Mouse (Mus musculus): ENCODE measurements around the gene Fam160a1. TPM values are rescaled to one million over a fixed set of nuclear protein-coding genes. Genes with fewer than 3 reads are reported as not detected.

Gene Fam160a1
- polyA plus RNA-seq, 1 experiment from 2014 or later = 0.60 TPM

GRCm38 (mm10) chr3:85854143-85854542, 37.1 kb upstream of the Fam160a1 start:
- WGBS = 84% methylated on average over 6 of the region's 6 CpGs
- Histone ChIP-seq H3K4me1 (replicated peaks; ENCODE audit: control insufficient read depth, insufficient read depth, low read length) (peaks cover 11% of the 10 kb centered on the region), H3K4me2 (no peak overlapping the region), H3K27ac (ENCODE audit: low read depth, low read length) (no peak overlapping the region), H3K36me3 (ENCODE audit: control insufficient read depth, insufficient read depth, low read length) (no peaks in the 10 kb centered on the region), H3K27me3 (replicated peaks; ENCODE audit: control insufficient read depth, insufficient read depth, low read length) (no peaks in the 10 kb centered on the region), H3K4me3 (ENCODE audit: low read depth, low read length) (no peak overlapping the region), H3K9ac (ENCODE audit: low read depth, low read length) (no peak overlapping the region), H3K9me3 (ENCODE audit: control insufficient read depth, low read length) (no peaks in the 10 kb centered on the region)
- ATAC-seq (replicated peaks; ENCODE audit: low FRiP score) (no peak), DNase-seq (ENCODE audit: low spot score) (no peak)

GRCm38 (mm10) chr3:85853715-85854114, 36.6 kb upstream of the Fam160a1 start:
- H3K4me1 ChIP-seq (replicated peaks; ENCODE audit: control insufficient read depth, insufficient read depth, low read length) = peaks cover 11% of the 10 kb centered on the region
- H3K9ac ChIP-seq (ENCODE audit: low read depth, low read length) = no peak overlapping the region
- H3K27me3 ChIP-seq (replicated peaks; ENCODE audit: control insufficient read depth, insufficient read depth, low read length) = no peaks in the 10 kb centered on the region
- no peaks in the 10 kb centered on the region for H3K9me3 ChIP-seq (ENCODE audit: control insufficient read depth, low read length)
- H3K27ac ChIP-seq (ENCODE audit: low read depth, low read length) = no peak overlapping the region
- H3K4me2 ChIP-seq = no peak overlapping the region
- no peak for ATAC-seq (replicated peaks; ENCODE audit: low FRiP score)
- DNase-seq (ENCODE audit: low spot score) = no peak
- 88% methylated on average over 4 of the region's 4 CpGs for WGBS
- no peaks in the 10 kb centered on the region for H3K36me3 ChIP-seq (ENCODE audit: control insufficient read depth, insufficient read depth, low read length)
- no peak overlapping the region for H3K4me3 ChIP-seq (ENCODE audit: low read depth, low read length)

GRCm38 (mm10) chr3:85850079-85850478, 33.0 kb upstream of the Fam160a1 start:
- Histone ChIP-seq H3K4me1 (replicated peaks; ENCODE audit: control insufficient read depth, insufficient read depth, low read length) (no peaks in the 10 kb centered on the region), H3K27ac (ENCODE audit: low read depth, low read length) (no peak overlapping the region), H3K4me2 (no peak overlapping the region), H3K9ac (ENCODE audit: low read depth, low read length) (no peak overlapping the region), H3K36me3 (ENCODE audit: control insufficient read depth, insufficient read depth, low read length) (no peaks in the 10 kb centered on the region), H3K4me3 (ENCODE audit: low read depth, low read length) (no peak overlapping the region), H3K9me3 (ENCODE audit: control insufficient read depth, low read length) (no peaks in the 10 kb centered on the region), H3K27me3 (replicated peaks; ENCODE audit: control insufficient read depth, insufficient read depth, low read length) (no peaks in the 10 kb centered on the region)
- no peak for ATAC-seq (replicated peaks; ENCODE audit: low FRiP score)
- DNase-seq (ENCODE audit: low spot score) = no peak
- WGBS = 82% methylated on average over 1 of the region's 1 CpGs

GRCm38 (mm10) chr3:85846316-85846715, 29.2 kb upstream of the Fam160a1 start:
- Histone ChIP-seq H3K4me3 (ENCODE audit: low read depth, low read length) (no peak overlapping the region), H3K4me2 (no peak overlapping the region), H3K9ac (ENCODE audit: low read depth, low read length) (no peak overlapping the region), H3K27me3 (replicated peaks; ENCODE audit: control insufficient read depth, insufficient read depth, low read length) (no peaks in the 10 kb centered on the region), H3K9me3 (ENCODE audit: control insufficient read depth, low read length) (no peaks in the 10 kb centered on the region), H3K27ac (ENCODE audit: low read depth, low read length) (no peak overlapping the region), H3K4me1 (replicated peaks; ENCODE audit: control insufficient read depth, insufficient read depth, low read length) (no peaks in the 10 kb centered on the region; the same call in 1 of the 2 replicates), H3K36me3 (ENCODE audit: control insufficient read depth, insufficient read depth, low read length) (no peaks in the 10 kb centered on the region)
- ATAC-seq (replicated peaks; ENCODE audit: low FRiP score) (no peak), DNase-seq (ENCODE audit: low spot score) (no peak)
- 92% methylated on average over 1 of the region's 1 CpGs for WGBS

GRCm38 (mm10) chr3:85845341-85845740, 28.2 kb upstream of the Fam160a1 start:
- Histone ChIP-seq H3K9ac (ENCODE audit: low read depth, low read length) (no peak overlapping the region), H3K4me1 (replicated peaks; ENCODE audit: control insufficient read depth, insufficient read depth, low read length) (no peaks in the 10 kb centered on the region; the same call in 1 of the 2 replicates), H3K27ac (ENCODE audit: low read depth, low read length) (no peak overlapping the region), H3K4me2 (no peak overlapping the region), H3K27me3 (replicated peaks; ENCODE audit: control insufficient read depth, insufficient read depth, low read length) (no peaks in the 10 kb centered on the region), H3K36me3 (ENCODE audit: control insufficient read depth, insufficient read depth, low read length) (no peaks in the 10 kb centered on the region), H3K9me3 (ENCODE audit: control insufficient read depth, low read length) (no peaks in the 10 kb centered on the region), H3K4me3 (ENCODE audit: low read depth, low read length) (no peak overlapping the region)
- ATAC-seq (replicated peaks; ENCODE audit: low FRiP score) (no peak), DNase-seq (ENCODE audit: low spot score) (no peak)
- 75% methylated on average over 6 of the region's 6 CpGs for WGBS

GRCm38 (mm10) chr3:85842881-85843218, 25.8 kb upstream of the Fam160a1 start:
- Histone ChIP-seq H3K9me3 (ENCODE audit: control insufficient read depth, low read length) (no peaks in the 10 kb centered on the region), H3K4me1 (replicated peaks; ENCODE audit: control insufficient read depth, insufficient read depth, low read length) (peaks cover 4% of the 10 kb centered on the region), H3K36me3 (ENCODE audit: control insufficient read depth, insufficient read depth, low read length) (no peaks in the 10 kb centered on the region), H3K27ac (ENCODE audit: low read depth, low read length) (no peak overlapping the region), H3K27me3 (replicated peaks; ENCODE audit: control insufficient read depth, insufficient read depth, low read length) (no peaks in the 10 kb centered on the region), H3K9ac (ENCODE audit: low read depth, low read length) (no peak overlapping the region), H3K4me3 (ENCODE audit: low read depth, low read length) (no peak overlapping the region), H3K4me2 (no peak overlapping the region)
- DNase-seq (ENCODE audit: low spot score) (no peak), ATAC-seq (replicated peaks; ENCODE audit: low FRiP score) (no peak)

- H3K4me2 ChIP-seq = no peak overlapping the region
- no peaks in the 10 kb centered on the region for H3K27me3 ChIP-seq (replicated peaks; ENCODE audit: control insufficient read depth, insufficient read depth, low read length)
- H3K9me3 ChIP-seq (ENCODE audit: control insufficient read depth, low read length) = no peaks in the 10 kb centered on the region
- DNase-seq (ENCODE audit: low spot score) (no peak), ATAC-seq (replicated peaks; ENCODE audit: low FRiP score) (no peak)
- no peaks in the 10 kb centered on the region for H3K36me3 ChIP-seq (ENCODE audit: control insufficient read depth, insufficient read depth, low read length)
- no peak overlapping the region for H3K4me3 ChIP-seq (ENCODE audit: low read depth, low read length)
- H3K27ac ChIP-seq (ENCODE audit: low read depth, low read length) = no peak overlapping the region
- 51% methylated on average over 9 of the region's 9 CpGs for WGBS
- no peak overlapping the region for H3K9ac ChIP-seq (ENCODE audit: low read depth, low read length)
- peaks cover 4% of the 10 kb centered on the region for H3K4me1 ChIP-seq (replicated peaks; ENCODE audit: control insufficient read depth, insufficient read depth, low read length)
These were observed 25.2 kb upstream of the Fam160a1 start for GRCm38 (mm10) chr3:85842177-85842880.

GRCm38 (mm10) chr3:85841454-85842176, 24.5 kb upstream of the Fam160a1 start:
- Histone ChIP-seq H3K36me3 (ENCODE audit: control insufficient read depth, insufficient read depth, low read length) (no peaks in the 10 kb centered on the region), H3K9ac (ENCODE audit: low read depth, low read length) (no peak overlapping the region), H3K27ac (ENCODE audit: low read depth, low read length) (no peak overlapping the region), H3K4me2 (no peak overlapping the region), H3K4me1 (replicated peaks; ENCODE audit: control insufficient read depth, insufficient read depth, low read length) (peaks cover 4% of the 10 kb centered on the region), H3K4me3 (ENCODE audit: low read depth, low read length) (no peak overlapping the region), H3K9me3 (ENCODE audit: control insufficient read depth, low read length) (no peaks in the 10 kb centered on the region), H3K27me3 (replicated peaks; ENCODE audit: control insufficient read depth, insufficient read depth, low read length) (no peaks in the 10 kb centered on the region)
- ATAC-seq (replicated peaks; ENCODE audit: low FRiP score) (no peak), DNase-seq (ENCODE audit: low spot score) (no peak)
- 43% methylated on average over 2 of the region's 2 CpGs for WGBS

- ATAC-seq (replicated peaks; ENCODE audit: low FRiP score) (no peak), DNase-seq (ENCODE audit: low spot score) (no peak)
- Histone ChIP-seq H3K36me3 (ENCODE audit: control insufficient read depth, insufficient read depth, low read length) (no peaks in the 10 kb centered on the region), H3K27ac (ENCODE audit: low read depth, low read length) (no peak overlapping the region), H3K27me3 (replicated peaks; ENCODE audit: control insufficient read depth, insufficient read depth, low read length) (no peaks in the 10 kb centered on the region), H3K9ac (ENCODE audit: low read depth, low read length) (no peak overlapping the region), H3K9me3 (ENCODE audit: control insufficient read depth, low read length) (no peaks in the 10 kb centered on the region), H3K4me3 (ENCODE audit: low read depth, low read length) (no peak overlapping the region), H3K4me1 (replicated peaks; ENCODE audit: control insufficient read depth, insufficient read depth, low read length) (peaks cover 4% of the 10 kb centered on the region; the same call in 1 of the 2 replicates), H3K4me2 (no peak overlapping the region)
- 69% methylated on average over 1 of the region's 1 CpGs for WGBS
These were observed 16.5 kb upstream of the Fam160a1 start for GRCm38 (mm10) chr3:85833627-85834026.

Measured in liver, embryonic 11.5 days (tissue).